Mouse (Mus musculus) myocyte (in vitro differentiated cells): ENCODE data around the gene Schip1.

Source experiments
- POLR2A ChIP-seq: IDR thresholded peaks from one replicate; pipeline ENCODE4 v1.6.1; 2011; ENCODE audit warnings: low read depth, mild to moderate bottlenecking, control low read depth, moderate library complexity; ENCODE audit not compliant: insufficient read length
- USF1 ChIP-seq: IDR thresholded peaks from one replicate; pipeline ENCODE4 v1.6.1; 2011; ENCODE audit warnings: low read depth, mild to moderate bottlenecking, control low read depth, moderate library complexity

- TF ChIP-seq POLR2A (no peak), USF1 (no peak)
These were observed 447.1 kb downstream of the Schip1 start for GRCm38 (mm10) chr3:68511744-68512143.
